Mouse (Mus musculus): ENCODE results near the gene Bcan. TPM values are rescaled to one million over a fixed set of nuclear protein-coding genes. Genes with fewer than 3 reads are reported as not detected.

The Bcan gene
- polyA plus RNA-seq, 1 experiment = 0.54 TPM

GRCm38 (mm10) chr3:87986868-87987267, 13.2 kb downstream of the Bcan start:
- no peaks in the 10 kb centered on the region for H3K27me3 ChIP-seq (ENCODE audit: control insufficient read depth, insufficient read depth, low read length)
- no peak overlapping the region for H3K4me3 ChIP-seq (ENCODE audit: control insufficient read depth, insufficient read depth, low read length)
- DNase-seq = peak; percentile 86
- H3K4me1 ChIP-seq (replicated peaks; ENCODE audit: control insufficient read depth, insufficient read depth, low read length) = peaks cover 28% of the 10 kb centered on the region
- WGBS = 2% methylated on average over 17 of the region's 17 CpGs
- no peak overlapping the region for H3K27ac ChIP-seq (ENCODE audit: control insufficient read depth, insufficient read depth, low read length)
- TF ChIP-seq POLR2A (IDR thresholded peaks at IDR 0.05; ENCODE audit: control insufficient read depth, extremely low read depth, insufficient read depth, low read length, poor library complexity) (no peak), CTCF (IDR thresholded peaks at IDR 0.05; ENCODE audit: borderline replicate concordance, control insufficient read depth, extremely low read depth, insufficient read depth, low read length, poor library complexity) (peak; percentile 100)
- H3K36me3 ChIP-seq (ENCODE audit: control insufficient read depth, insufficient read depth, low read length) = no peaks in the 10 kb centered on the region

- peaks cover 28% of the 10 kb centered on the region for H3K4me1 ChIP-seq (replicated peaks; ENCODE audit: control insufficient read depth, insufficient read depth, low read length)
- DNase-seq = no peak
Measured at GRCm38 (mm10) chr3:87985505-87986320, 14.3 kb downstream of the Bcan start.

GRCm38 (mm10) chr3:87984094-87984493, 15.9 kb downstream of the Bcan start:
- no peak overlapping the region for H3K4me3 ChIP-seq (ENCODE audit: control insufficient read depth, insufficient read depth, low read length)
- H3K27ac ChIP-seq (ENCODE audit: control insufficient read depth, insufficient read depth, low read length) = no peak overlapping the region
- no peak for TF ChIP-seq POLR2A (IDR thresholded peaks at IDR 0.05; ENCODE audit: control insufficient read depth, extremely low read depth, insufficient read depth, low read length, poor library complexity)
- no peak for TF ChIP-seq CTCF (IDR thresholded peaks at IDR 0.05; ENCODE audit: borderline replicate concordance, control insufficient read depth, extremely low read depth, insufficient read depth, low read length, poor library complexity)
- H3K4me1 ChIP-seq (replicated peaks; ENCODE audit: control insufficient read depth, insufficient read depth, low read length) = peaks cover 28% of the 10 kb centered on the region
- 64% methylated on average over 3 of the region's 3 CpGs for WGBS
- no peaks in the 10 kb centered on the region for H3K36me3 ChIP-seq (ENCODE audit: control insufficient read depth, insufficient read depth, low read length)
- no peak for DNase-seq
- no peaks in the 10 kb centered on the region for H3K27me3 ChIP-seq (ENCODE audit: control insufficient read depth, insufficient read depth, low read length)

More at GRCm38 (mm10) chr3:87985505-87986320, 14.3 kb downstream of the Bcan start:
- Histone ChIP-seq H3K27me3 (ENCODE audit: control insufficient read depth, insufficient read depth, low read length) (no peaks in the 10 kb centered on the region), H3K27ac (ENCODE audit: control insufficient read depth, insufficient read depth, low read length) (no peak overlapping the region), H3K4me3 (ENCODE audit: control insufficient read depth, insufficient read depth, low read length) (no peak overlapping the region), H3K36me3 (ENCODE audit: control insufficient read depth, insufficient read depth, low read length) (no peaks in the 10 kb centered on the region)
- TF ChIP-seq CTCF (IDR thresholded peaks at IDR 0.05; ENCODE audit: borderline replicate concordance, control insufficient read depth, extremely low read depth, insufficient read depth, low read length, poor library complexity) (no peak), POLR2A (IDR thresholded peaks at IDR 0.05; ENCODE audit: control insufficient read depth, extremely low read depth, insufficient read depth, low read length, poor library complexity) (no peak)
- WGBS = 81% methylated on average over 12 of the region's 12 CpGs

GRCm38 (mm10) chr3:87983627-87984026, 16.4 kb downstream of the Bcan start:
- peaks cover 28% of the 10 kb centered on the region for H3K4me1 ChIP-seq (replicated peaks; ENCODE audit: control insufficient read depth, insufficient read depth, low read length)
- H3K27me3 ChIP-seq (ENCODE audit: control insufficient read depth, insufficient read depth, low read length) = no peaks in the 10 kb centered on the region
- no peak for DNase-seq
- TF ChIP-seq POLR2A (IDR thresholded peaks at IDR 0.05; ENCODE audit: control insufficient read depth, extremely low read depth, insufficient read depth, low read length, poor library complexity) (no peak), CTCF (IDR thresholded peaks at IDR 0.05; ENCODE audit: borderline replicate concordance, control insufficient read depth, extremely low read depth, insufficient read depth, low read length, poor library complexity) (no peak)
- no peak overlapping the region for H3K27ac ChIP-seq (ENCODE audit: control insufficient read depth, insufficient read depth, low read length)
- no peaks in the 10 kb centered on the region for H3K36me3 ChIP-seq (ENCODE audit: control insufficient read depth, insufficient read depth, low read length)
- 89% methylated on average over 6 of the region's 6 CpGs for WGBS
- no peak overlapping the region for H3K4me3 ChIP-seq (ENCODE audit: control insufficient read depth, insufficient read depth, low read length)

- Histone ChIP-seq H3K4me3 (ENCODE audit: control insufficient read depth, insufficient read depth, low read length) (no peak overlapping the region), H3K4me1 (replicated peaks; ENCODE audit: control insufficient read depth, insufficient read depth, low read length) (peaks cover 23% of the 10 kb centered on the region), H3K36me3 (ENCODE audit: control insufficient read depth, insufficient read depth, low read length) (no peaks in the 10 kb centered on the region), H3K27ac (ENCODE audit: control insufficient read depth, insufficient read depth, low read length) (no peak overlapping the region), H3K27me3 (ENCODE audit: control insufficient read depth, insufficient read depth, low read length) (no peaks in the 10 kb centered on the region)
- WGBS = 37% methylated on average over 13 of the region's 13 CpGs
- no peak for DNase-seq
- TF ChIP-seq CTCF (IDR thresholded peaks at IDR 0.05; ENCODE audit: borderline replicate concordance, control insufficient read depth, extremely low read depth, insufficient read depth, low read length, poor library complexity) (no peak), POLR2A (IDR thresholded peaks at IDR 0.05; ENCODE audit: control insufficient read depth, extremely low read depth, insufficient read depth, low read length, poor library complexity) (no peak)
Measured at GRCm38 (mm10) chr3:87982836-87983601, 17.0 kb downstream of the Bcan start.

Data from thymus, adult 2 months (tissue).